Mouse (Mus musculus): Measurements from ENCODE around the gene Zfhx3. TPM values are rescaled to one million over a fixed set of nuclear protein-coding genes. Genes with fewer than 3 reads are reported as not detected.

The Zfhx3 gene
- polyA plus RNA-seq, 1 experiment from 2014 or later = 2.4 TPM

DNA sequence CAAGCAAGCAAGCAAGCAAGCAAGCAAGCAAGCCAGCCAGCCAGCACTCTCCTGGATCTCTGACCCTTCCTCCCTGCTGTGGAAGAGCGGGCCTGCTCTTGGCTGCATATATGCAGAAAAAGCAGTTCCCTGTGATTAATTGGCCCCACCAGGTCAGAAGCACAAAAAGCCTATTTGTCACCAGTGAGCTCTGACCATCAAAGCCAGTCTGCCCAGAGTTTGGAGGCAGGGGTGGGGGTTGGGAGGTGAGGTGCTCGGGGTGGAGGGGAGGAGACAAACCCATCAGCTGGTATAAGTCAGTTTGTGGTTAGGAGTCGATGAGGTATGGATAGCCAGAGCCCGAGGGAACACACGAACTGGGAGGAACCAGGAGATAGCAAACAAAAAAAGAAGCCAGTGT, 421.0 kb downstream of the Zfhx3 start:
- WGBS = 34% methylated on average over 5 of the region's 5 CpGs
- no peak overlapping the region for H3K9ac ChIP-seq (ENCODE audit: low read depth, low read length)
- no peaks in the 10 kb centered on the region for H3K9me3 ChIP-seq (ENCODE audit: control insufficient read depth)
- no peaks in the 10 kb centered on the region for H3K4me1 ChIP-seq (replicated peaks; ENCODE audit: control insufficient read depth, insufficient read depth, low read length)
- no peak overlapping the region for H3K4me2 ChIP-seq (replicated peaks; ENCODE audit: low read depth)
- ATAC-seq = no peak
- no peaks in the 10 kb centered on the region for H3K36me3 ChIP-seq (ENCODE audit: control insufficient read depth, insufficient read depth)
- no peaks in the 10 kb centered on the region for H3K27me3 ChIP-seq (replicated peaks; ENCODE audit: control insufficient read depth, insufficient read depth, low read length)
- no peak for TF ChIP-seq CTCF (IDR thresholded peaks at IDR 0.05; ENCODE audit: low read depth)
- no peak overlapping the region for H3K4me3 ChIP-seq (ENCODE audit: low read depth, low read length)
- H3K27ac ChIP-seq (ENCODE audit: low read depth, low read length) = no peak overlapping the region

DNA sequence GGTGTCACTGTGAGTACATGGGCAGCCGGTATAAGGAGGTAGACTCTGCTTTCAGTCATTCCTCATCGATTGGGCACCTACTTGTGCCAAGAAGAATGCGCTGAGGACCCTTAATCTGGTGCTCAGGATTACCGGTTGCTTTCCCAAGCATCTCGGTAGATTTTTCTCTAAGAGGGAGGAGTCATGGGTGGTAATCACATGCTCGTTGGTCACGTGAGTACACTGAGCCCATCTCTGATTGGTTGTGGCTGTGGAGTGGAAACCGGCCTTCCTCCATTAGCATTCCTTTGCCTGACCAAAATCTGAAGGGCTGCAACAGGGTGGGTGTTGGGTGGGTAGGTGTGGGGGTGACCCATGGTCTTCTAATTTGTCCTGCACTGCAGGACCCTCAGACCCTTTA, 421.4 kb downstream of the Zfhx3 start:
- H3K36me3 ChIP-seq (ENCODE audit: control insufficient read depth, insufficient read depth) = no peaks in the 10 kb centered on the region
- TF ChIP-seq CTCF (IDR thresholded peaks at IDR 0.05; ENCODE audit: low read depth) = no peak
- no peaks in the 10 kb centered on the region for H3K9me3 ChIP-seq (ENCODE audit: control insufficient read depth)
- no peaks in the 10 kb centered on the region for H3K4me1 ChIP-seq (replicated peaks; ENCODE audit: control insufficient read depth, insufficient read depth, low read length)
- H3K9ac ChIP-seq (ENCODE audit: low read depth, low read length) = no peak overlapping the region
- ATAC-seq = no peak
- H3K4me3 ChIP-seq (ENCODE audit: low read depth, low read length) = no peak overlapping the region
- H3K4me2 ChIP-seq (replicated peaks; ENCODE audit: low read depth) = no peak overlapping the region
- WGBS = 59% methylated on average over 8 of the region's 8 CpGs
- H3K27me3 ChIP-seq (replicated peaks; ENCODE audit: control insufficient read depth, insufficient read depth, low read length) = no peaks in the 10 kb centered on the region
- H3K27ac ChIP-seq (ENCODE audit: low read depth, low read length) = no peak overlapping the region

DNA sequence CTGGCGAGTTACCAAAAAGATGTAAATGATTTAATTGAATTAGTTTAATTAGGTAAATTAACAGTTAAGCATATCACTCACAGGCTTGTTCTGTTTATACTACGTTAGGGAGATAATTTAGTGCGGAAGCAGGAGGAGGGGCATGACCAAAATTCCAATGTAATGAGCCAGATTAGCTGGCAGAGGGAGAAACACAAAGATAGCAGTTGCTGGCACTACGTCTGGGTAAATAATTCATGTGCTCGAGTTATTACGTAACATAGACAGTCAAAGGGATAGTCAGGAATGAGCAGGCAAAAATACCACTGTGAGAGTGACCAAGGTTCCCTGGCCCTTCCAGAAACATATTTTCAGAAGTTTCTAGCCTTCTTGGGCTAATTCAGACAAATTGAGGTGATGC, 426.6 kb downstream of the Zfhx3 start:
- Histone ChIP-seq H3K27ac (ENCODE audit: low read depth, low read length) (no peak overlapping the region), H3K27me3 (replicated peaks; ENCODE audit: control insufficient read depth, insufficient read depth, low read length) (no peaks in the 10 kb centered on the region), H3K9ac (ENCODE audit: low read depth, low read length) (no peak overlapping the region), H3K4me2 (replicated peaks; ENCODE audit: low read depth) (no peak overlapping the region), H3K4me1 (replicated peaks; ENCODE audit: control insufficient read depth, insufficient read depth, low read length) (no peaks in the 10 kb centered on the region), H3K36me3 (ENCODE audit: control insufficient read depth, insufficient read depth) (no peaks in the 10 kb centered on the region), H3K4me3 (ENCODE audit: low read depth, low read length) (no peak overlapping the region), H3K9me3 (ENCODE audit: control insufficient read depth) (no peaks in the 10 kb centered on the region)
- 12% methylated on average over 6 of the region's 6 CpGs for WGBS
- TF ChIP-seq CTCF (IDR thresholded peaks at IDR 0.05; ENCODE audit: low read depth) = no peak
- ATAC-seq = no peak

DNA sequence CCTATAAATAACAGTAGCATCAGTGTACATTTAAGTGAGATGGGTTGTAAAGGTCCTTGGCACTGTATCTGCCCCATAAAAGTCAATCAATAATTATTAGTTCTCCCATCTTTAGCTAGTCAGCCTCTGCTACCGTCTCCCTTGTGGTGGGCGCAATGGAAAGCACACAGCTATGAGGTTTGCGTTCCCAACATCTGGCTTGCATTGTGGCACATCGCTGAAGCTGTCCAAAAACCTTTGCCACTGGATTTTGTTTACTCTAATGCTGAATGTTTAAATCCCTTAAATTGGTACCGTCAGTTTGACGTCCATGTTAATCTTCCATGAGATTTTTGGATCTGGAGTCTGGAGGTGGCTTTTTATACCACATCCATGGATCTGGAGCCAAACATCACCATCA, 428.3 kb downstream of the Zfhx3 start:
- no peak for ATAC-seq

DNA sequence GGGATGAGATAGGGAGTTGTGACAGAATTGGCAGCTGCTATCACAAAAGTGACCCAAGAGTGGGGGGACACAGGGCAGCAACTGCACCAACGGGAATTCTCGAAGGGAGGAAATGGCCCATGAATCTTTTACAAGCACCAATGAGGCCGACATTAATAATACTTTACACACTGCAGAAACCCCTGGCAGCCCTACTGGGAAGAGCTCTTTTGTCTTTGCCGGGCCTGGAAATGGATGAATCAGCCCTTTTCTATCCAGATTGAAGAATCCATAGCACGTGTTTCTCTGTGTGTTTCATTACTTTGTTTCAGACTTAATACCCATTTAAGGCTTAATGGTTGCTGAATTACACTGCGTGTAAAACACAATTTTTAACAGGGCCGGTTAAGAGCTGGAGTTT, 430.6 kb downstream of the Zfhx3 start:
- H3K27me3 ChIP-seq (replicated peaks; ENCODE audit: control insufficient read depth, insufficient read depth, low read length) = no peaks in the 10 kb centered on the region
- H3K9ac ChIP-seq (ENCODE audit: low read depth, low read length) = no peak overlapping the region
- no peaks in the 10 kb centered on the region for H3K9me3 ChIP-seq (ENCODE audit: control insufficient read depth)
- H3K4me2 ChIP-seq (replicated peaks; ENCODE audit: low read depth) = no peak overlapping the region
- H3K27ac ChIP-seq (ENCODE audit: low read depth, low read length) = no peak overlapping the region
- no peaks in the 10 kb centered on the region for H3K36me3 ChIP-seq (ENCODE audit: control insufficient read depth, insufficient read depth)
- no peak for TF ChIP-seq CTCF (IDR thresholded peaks at IDR 0.05; ENCODE audit: low read depth)
- ATAC-seq = no peak
- 52% methylated on average over 7 of the region's 7 CpGs for WGBS
- H3K4me3 ChIP-seq (ENCODE audit: low read depth, low read length) = no peak overlapping the region
- no peaks in the 10 kb centered on the region for H3K4me1 ChIP-seq (replicated peaks; ENCODE audit: control insufficient read depth, insufficient read depth, low read length)

More for the DNA sequence above, 428.3 kb downstream of the Zfhx3 start:
- no peak overlapping the region for H3K4me2 ChIP-seq (replicated peaks; ENCODE audit: low read depth)
- TF ChIP-seq CTCF (IDR thresholded peaks at IDR 0.05; ENCODE audit: low read depth) = no peak
- H3K27me3 ChIP-seq (replicated peaks; ENCODE audit: control insufficient read depth, insufficient read depth, low read length) = no peaks in the 10 kb centered on the region
- H3K36me3 ChIP-seq (ENCODE audit: control insufficient read depth, insufficient read depth) = no peaks in the 10 kb centered on the region
- 80% methylated on average over 6 of the region's 6 CpGs for WGBS
- H3K4me3 ChIP-seq (ENCODE audit: low read depth, low read length) = no peak overlapping the region
- H3K9ac ChIP-seq (ENCODE audit: low read depth, low read length) = no peak overlapping the region
- H3K4me1 ChIP-seq (replicated peaks; ENCODE audit: control insufficient read depth, insufficient read depth, low read length) = no peaks in the 10 kb centered on the region
- H3K27ac ChIP-seq (ENCODE audit: low read depth, low read length) = no peak overlapping the region
- no peaks in the 10 kb centered on the region for H3K9me3 ChIP-seq (ENCODE audit: control insufficient read depth)

DNA sequence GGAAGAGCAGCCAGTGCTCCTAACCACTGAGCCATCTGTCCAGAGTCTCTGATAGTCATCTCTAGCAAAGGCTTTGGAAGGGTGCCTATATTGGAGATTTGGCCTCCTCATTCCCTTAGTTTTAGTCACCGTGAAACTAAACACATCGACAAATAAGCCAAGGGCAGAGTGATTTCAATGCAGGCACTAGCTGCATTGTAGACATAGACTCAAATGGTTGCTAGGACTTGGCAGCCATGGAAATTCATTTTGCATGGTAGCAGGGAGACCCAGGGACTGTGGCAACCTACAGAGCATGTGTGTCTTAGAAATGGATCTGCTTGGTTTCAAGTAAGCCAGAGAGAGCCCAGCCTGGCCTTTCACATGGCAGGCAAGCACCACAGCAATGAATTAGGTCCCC, 435.6 kb downstream of the Zfhx3 start:
- Histone ChIP-seq H3K27ac (ENCODE audit: low read depth, low read length) (no peak overlapping the region), H3K9ac (ENCODE audit: low read depth, low read length) (no peak overlapping the region), H3K4me2 (replicated peaks; ENCODE audit: low read depth) (no peak overlapping the region), H3K36me3 (ENCODE audit: control insufficient read depth, insufficient read depth) (no peaks in the 10 kb centered on the region), H3K4me3 (ENCODE audit: low read depth, low read length) (no peak overlapping the region), H3K27me3 (replicated peaks; ENCODE audit: control insufficient read depth, insufficient read depth, low read length) (no peaks in the 10 kb centered on the region), H3K4me1 (replicated peaks; ENCODE audit: control insufficient read depth, insufficient read depth, low read length) (no peaks in the 10 kb centered on the region), H3K9me3 (ENCODE audit: control insufficient read depth) (no peaks in the 10 kb centered on the region)
- TF ChIP-seq CTCF (IDR thresholded peaks at IDR 0.05; ENCODE audit: low read depth) = no peak
- WGBS = 99% methylated on average over 2 of the region's 2 CpGs
- no peak for ATAC-seq

DNA sequence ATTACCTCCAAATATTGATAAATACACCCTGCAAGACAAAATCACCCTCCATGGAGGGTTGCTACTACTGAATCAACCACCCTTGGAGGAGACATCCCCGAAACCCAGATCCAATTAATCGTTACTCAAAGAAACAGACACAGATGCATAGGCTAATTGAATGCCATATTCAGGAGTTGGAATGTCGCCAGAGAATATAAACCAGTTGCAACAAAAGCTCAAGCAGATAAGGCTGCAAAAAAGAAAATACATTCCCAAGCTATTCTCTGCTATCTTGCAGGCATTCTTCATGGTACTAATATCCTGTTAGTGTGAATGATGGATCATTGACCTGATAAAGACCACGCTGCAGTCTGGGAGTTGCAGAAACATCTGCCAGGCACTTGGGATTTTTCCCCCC, 440.7 kb downstream of the Zfhx3 start:
- Histone ChIP-seq H3K4me1 (replicated peaks; ENCODE audit: control insufficient read depth, insufficient read depth, low read length) (no peaks in the 10 kb centered on the region), H3K4me3 (ENCODE audit: low read depth, low read length) (no peak overlapping the region), H3K27me3 (replicated peaks; ENCODE audit: control insufficient read depth, insufficient read depth, low read length) (no peaks in the 10 kb centered on the region), H3K4me2 (replicated peaks; ENCODE audit: low read depth) (no peak overlapping the region), H3K36me3 (ENCODE audit: control insufficient read depth, insufficient read depth) (no peaks in the 10 kb centered on the region), H3K9ac (ENCODE audit: low read depth, low read length) (no peak overlapping the region), H3K9me3 (ENCODE audit: control insufficient read depth) (no peaks in the 10 kb centered on the region), H3K27ac (ENCODE audit: low read depth, low read length) (no peak overlapping the region)
- TF ChIP-seq CTCF (IDR thresholded peaks at IDR 0.05; ENCODE audit: low read depth) = no peak
- WGBS = 48% methylated on average over 4 of the region's 4 CpGs
- no peak for ATAC-seq

All from intestine, postnatal 0 days (tissue).